12 mouse cellular contexts compared by ENCODE assay signal in genomic region chr5:133999698-134000097, GRCm38 (mm10).
DNase-seq lines count a peak whose midpoint lies in the region; ATAC-seq and TF ChIP-seq lines count a peak whose summit lies in the region.
"Had no signal": no experiment of that assay in that cellular context is flagged by ENCODE, and none has a peak within 500 bp of the region (broad histone marks: within the 10 kb centered on the region; RNA-seq: fewer than 3 reads in every experiment).

No protein-coding gene starts in this region.

- no peaks in the 10 kb centered on the region for H3K36me3 ChIP-seq in kidney, postnatal 0 days (ENCODE audit: insufficient read depth, low read length)
- no peaks in the 10 kb centered on the region for H3K36me3 ChIP-seq in kidney, embryonic 16.5 days (ENCODE audit: insufficient read depth, low read length)
- no peaks in the 10 kb centered on the region for H3K36me3 ChIP-seq in hindbrain, embryonic 13.5 days
- H3K36me3 ChIP-seq in heart, embryonic 10.5 days = no peaks in the 10 kb centered on the region

- H3K27me3 ChIP-seq in kidney, postnatal 0 days (ENCODE audit: insufficient read depth, low read length) = no peaks in the 10 kb centered on the region
- H3K27me3 ChIP-seq in kidney, embryonic 16.5 days (ENCODE audit: insufficient read depth, low read length) = no peaks in the 10 kb centered on the region
- H3K27me3 ChIP-seq in cerebellum, adult 2 months (ENCODE audit: control insufficient read depth, insufficient read depth, low read length) = no peaks in the 10 kb centered on the region
- H3K27me3 ChIP-seq in hindbrain, embryonic 13.5 days = 0 out of 2 replicates have a peak, but pooled peaks cover 2% of the 10 kb centered on the region
- H3K27me3 ChIP-seq in heart, embryonic 10.5 days (ENCODE audit: insufficient read depth, poor library complexity, severe bottlenecking) = no peaks in the 10 kb centered on the region
- H3K27me3 ChIP-seq: megakaryocyte, embryonic 14.5 days had no signal

- TF ChIP-seq POLR2A in cerebellum, adult 2 months (IDR thresholded peaks at IDR 0.05; ENCODE audit: borderline replicate concordance, insufficient read depth, low read length) = no peak

- WGBS in kidney, postnatal 0 days = 7% methylated on average over 5 of the region's 5 CpGs
- 15% methylated on average over 5 of the region's 5 CpGs for WGBS in kidney, embryonic 16.5 days
- WGBS in cerebellum, adult 2 months = 27% methylated on average over 5 of the region's 5 CpGs
- 3% methylated on average over 5 of the region's 5 CpGs for WGBS in hindbrain, embryonic 13.5 days
- 35% methylated on average over 5 of the region's 5 CpGs for WGBS in heart, embryonic 10.5 days

- H3K4me1 ChIP-seq in kidney, postnatal 0 days (replicated peaks; ENCODE audit: insufficient read depth, low read length) = no peaks in the 10 kb centered on the region
- 0 out of 2 replicates have a peak, but pooled peaks cover 3% of the 10 kb centered on the region for H3K4me1 ChIP-seq in kidney, embryonic 16.5 days (ENCODE audit: insufficient read depth, low read length)
- H3K4me1 ChIP-seq in cerebellum, adult 2 months (ENCODE audit: control insufficient read depth, insufficient read depth, low read length) = peaks cover 12% of the 10 kb centered on the region
- peaks cover 13% of the 10 kb centered on the region; the same call in 1 of the 2 replicates for H3K4me1 ChIP-seq in hindbrain, embryonic 13.5 days (replicated peaks)
- H3K4me1 ChIP-seq in heart, embryonic 10.5 days = no peaks in the 10 kb centered on the region
- H3K4me1 ChIP-seq: megakaryocyte, embryonic 14.5 days had no signal

- no peak overlapping the region for H3K9ac ChIP-seq in kidney, postnatal 0 days (ENCODE audit: low read depth, low read length)
- no peak overlapping the region for H3K9ac ChIP-seq in kidney, embryonic 16.5 days (replicated peaks; ENCODE audit: low read length)
- no peak overlapping the region for H3K9ac ChIP-seq in hindbrain, embryonic 13.5 days

- no peak overlapping the region for H3K4me3 ChIP-seq in kidney, postnatal 0 days (replicated peaks; ENCODE audit: low read depth, low read length)
- no peak overlapping the region for H3K4me3 ChIP-seq in kidney, embryonic 16.5 days (ENCODE audit: low read length)
- H3K4me3 ChIP-seq in cerebellum, adult 2 months (replicated peaks; ENCODE audit: insufficient read depth, low read depth, low read length) = no peak overlapping the region
- no peak overlapping the region for H3K4me3 ChIP-seq in hindbrain, embryonic 13.5 days
- H3K4me3 ChIP-seq in heart, embryonic 10.5 days = no peak overlapping the region
- H3K4me3 ChIP-seq: megakaryocyte, embryonic 14.5 days had no signal

- H3K4me2 ChIP-seq in kidney, postnatal 0 days (ENCODE audit: low read length) = no peak overlapping the region
- no peak overlapping the region for H3K4me2 ChIP-seq in kidney, embryonic 16.5 days (replicated peaks; ENCODE audit: low read depth, low read length)
- no peak overlapping the region for H3K4me2 ChIP-seq in hindbrain, embryonic 13.5 days

- no peak for TF ChIP-seq CTCF in kidney, postnatal 0 days (IDR thresholded peaks at IDR 0.05; ENCODE audit: low read depth)
- no peak for TF ChIP-seq CTCF in cerebellum, adult 2 months (IDR thresholded peaks at IDR 0.05; ENCODE audit: borderline replicate concordance, insufficient read depth, low read depth, low read length)

- no peak overlapping the region for H3K27ac ChIP-seq in kidney, postnatal 0 days
- no peak overlapping the region for H3K27ac ChIP-seq in kidney, embryonic 16.5 days (ENCODE audit: low read length)
- no peak overlapping the region for H3K27ac ChIP-seq in cerebellum, adult 2 months (ENCODE audit: insufficient read depth, low read length)
- H3K27ac ChIP-seq in hindbrain, embryonic 13.5 days = peak overlapping the region; percentile 18; the same call in 1 of the 2 replicates
- no peak overlapping the region for H3K27ac ChIP-seq in heart, embryonic 10.5 days

- ATAC-seq in kidney, postnatal 0 days (replicated peaks; ENCODE audit: low FRiP score, low read depth) = no peak
- ATAC-seq in kidney, embryonic 16.5 days (ENCODE audit: low FRiP score, low TSS enrichment) = no peak
- ATAC-seq in hindbrain, embryonic 13.5 days (ENCODE audit: low FRiP score) = no peak
- ATAC-seq in granulocyte monocyte progenitor cell, adult 5-6 weeks (replicated peaks; ENCODE audit: poor library complexity, severe bottlenecking) = no peak
- ATAC-seq: CD4-positive, CD25-positive, alpha-beta regulatory T cell, adult 4 months had no signal

- peak; percentile 61 for DNase-seq in kidney, postnatal 0 days (ENCODE audit: low spot score)
- peak; percentile 28 to 38 for DNase-seq in cerebellum, adult 2 months
- peak; percentile 49 for DNase-seq in embryo, embryonic 9.5 days (ENCODE audit: extremely low spot score)
- DNase-seq in ovary, postnatal 36 days (ENCODE audit: low spot score) = no peak
- DNase-seq in heart, embryonic 10.5 days (ENCODE audit: low spot score) = no peak
- DNase-seq: kidney, adult 9 months; thymus, postnatal 14 days had no signal

- H3K9me3 ChIP-seq in kidney, postnatal 0 days (replicated peaks; ENCODE audit: low read length) = no peaks in the 10 kb centered on the region
- H3K9me3 ChIP-seq in kidney, embryonic 16.5 days (ENCODE audit: low read length) = peaks cover 2% of the 10 kb centered on the region; the same call in 1 of the 2 replicates
- no peaks in the 10 kb centered on the region for H3K9me3 ChIP-seq in hindbrain, embryonic 13.5 days
- no peaks in the 10 kb centered on the region for H3K9me3 ChIP-seq in heart, embryonic 10.5 days

Comparison
In these comparisons a context has a peak if more than half of its experiments do, and no peak if none do; other contexts are left out.
1. DNase-seq: peak in kidney, postnatal 0 days (single experiment), cerebellum, adult 2 months (2 of 2) and embryo, embryonic 9.5 days (single experiment); none in ovary, postnatal 36 days (single experiment) and heart, embryonic 10.5 days (single experiment).